Mouse (Mus musculus) v-Abl transformed pro-B cells (cell line): ENCODE results near the gene Cdh13.

ENCODE experiments used
- in situ Hi-C, 2 experiments: fragments of 400-800 bp; cut with MboI; formaldehyde crosslinking; loops; one replicate each; pipeline ENCODE4 v1.15.1; 2025; ENCODE audit not compliant: unreplicated experiment in 2 of 2

Gene Cdh13

DNA sequence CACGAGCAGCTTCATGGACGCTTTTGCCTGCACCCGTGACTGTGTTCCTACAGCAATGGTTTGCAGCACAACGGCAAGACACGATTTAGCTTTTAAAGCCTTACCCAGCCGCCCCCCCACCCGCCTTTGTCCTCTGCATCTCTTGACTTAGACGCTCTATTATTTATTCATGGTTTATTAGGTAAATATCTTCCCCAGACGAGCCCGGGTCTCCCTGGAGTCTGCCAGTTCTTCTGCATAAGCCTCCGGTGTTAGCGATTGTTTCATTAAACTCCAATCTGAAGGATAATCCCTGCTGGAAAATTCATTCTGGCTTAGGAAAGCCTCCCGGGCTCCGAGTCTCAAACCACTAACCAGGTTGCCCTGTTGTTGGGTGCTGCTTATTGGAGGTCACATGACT, 268.9 kb downstream of the Cdh13 start:
- in situ Hi-C loops, result no loop called here

GRCm38 (mm10) chr8:118552842-118553241, 269.3 kb downstream of the Cdh13 start:
- in situ Hi-C loops, result no loop called here

DNA sequence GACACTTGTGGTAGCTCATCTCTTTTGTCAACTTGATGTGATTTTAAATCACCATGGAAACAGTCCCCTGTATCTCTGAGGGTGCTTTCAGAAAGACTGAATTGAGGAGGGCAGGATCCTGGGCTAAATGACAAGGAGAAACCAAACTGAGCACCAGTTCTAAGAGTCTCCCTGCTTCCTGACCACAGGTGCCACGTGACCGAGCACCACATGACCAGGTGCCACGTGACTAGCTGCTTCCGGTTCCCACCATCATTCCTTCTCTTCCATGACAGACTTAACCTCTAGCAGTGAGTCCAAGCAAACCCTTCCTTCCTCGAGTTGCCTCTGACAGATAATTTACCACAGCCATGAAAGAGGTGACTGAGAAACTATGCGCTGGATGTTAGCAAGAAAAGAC, 280.5 kb downstream of the Cdh13 start:
- in situ Hi-C loops, result no loop called here

DNA sequence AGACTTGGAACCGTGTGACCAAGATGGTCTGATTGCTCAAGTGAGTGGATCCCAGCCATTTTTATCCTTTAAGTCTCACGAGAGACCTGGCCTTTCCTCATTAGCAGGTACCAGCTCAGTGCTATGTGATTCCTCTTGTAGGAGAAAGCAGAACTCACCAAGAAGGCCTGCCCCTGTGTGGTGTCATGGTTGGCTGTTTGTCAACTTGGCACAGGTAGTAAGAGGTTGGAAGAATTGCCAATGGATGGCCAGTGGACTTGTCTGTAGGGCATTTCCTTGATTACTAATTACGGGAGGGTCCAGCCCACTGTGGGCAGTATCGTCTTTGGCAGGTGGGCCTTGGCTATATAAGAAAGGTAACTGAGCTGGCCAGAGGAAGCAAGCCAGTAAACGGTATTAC, 281.7 kb downstream of the Cdh13 start:
- in situ Hi-C loops, result no loop called here

- in situ Hi-C loops, result no loop called here
These were observed 282.6 kb downstream of the Cdh13 start for GRCm38 (mm10) chr8:118565887-118566747.

GRCm38 (mm10) chr8:118569366-118569765, 285.8 kb downstream of the Cdh13 start:
- in situ Hi-C loops, result no loop called here

DNA sequence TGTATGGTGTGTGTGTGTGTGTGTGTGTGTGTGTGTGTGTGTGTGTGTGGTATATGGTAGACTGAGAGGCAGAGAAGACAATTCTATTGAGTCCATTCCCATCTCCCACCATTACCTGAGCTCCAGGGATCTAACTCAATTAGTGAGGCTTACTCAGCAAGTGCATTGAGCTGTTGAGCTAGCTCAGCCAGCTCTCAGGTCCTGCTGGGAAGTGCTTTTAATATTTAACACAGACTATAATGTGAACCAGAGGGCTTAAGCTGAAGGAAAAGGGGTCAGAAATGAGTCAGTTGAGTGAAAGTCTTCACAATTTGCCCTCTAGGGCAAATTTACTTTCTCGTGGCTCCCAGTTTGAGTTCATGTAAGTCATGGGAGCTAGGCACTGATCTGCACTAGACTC, 297.7 kb downstream of the Cdh13 start:
- in situ Hi-C loops, result no loop called here

DNA sequence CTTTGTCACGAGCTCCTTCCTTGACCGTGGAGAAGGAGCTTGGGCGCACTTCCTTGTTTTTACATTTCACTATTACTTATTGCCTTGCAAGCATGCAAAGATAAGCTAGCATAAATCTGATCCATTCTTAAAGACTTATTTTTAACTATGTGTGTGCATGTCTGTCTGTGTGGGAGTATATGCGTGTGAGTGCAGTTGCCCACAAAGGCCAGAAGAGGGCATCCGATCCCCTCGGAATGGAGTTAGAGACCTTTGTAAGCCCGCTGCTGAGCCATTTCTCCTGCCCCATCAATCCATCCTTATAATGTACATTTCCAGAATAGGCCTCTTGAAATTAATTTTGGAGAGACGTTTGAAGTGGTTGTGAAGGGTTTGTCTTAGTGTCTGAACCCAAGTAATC, 298.7 kb downstream of the Cdh13 start:
- in situ Hi-C loops, result no loop called here

- in situ Hi-C loops, result no loop called here
These were observed 304.4 kb downstream of the Cdh13 start for GRCm38 (mm10) chr8:118587981-118588380.

- in situ Hi-C loops, result no loop called here
These were observed 313.3 kb downstream of the Cdh13 start for GRCm38 (mm10) chr8:118596816-118597215.

GRCm38 (mm10) chr8:118601376-118601775, 317.8 kb downstream of the Cdh13 start:
- in situ Hi-C loops, result no loop called here

GRCm38 (mm10) chr8:118602074-118602473, 318.5 kb downstream of the Cdh13 start:
- in situ Hi-C loops, result no loop called here

DNA sequence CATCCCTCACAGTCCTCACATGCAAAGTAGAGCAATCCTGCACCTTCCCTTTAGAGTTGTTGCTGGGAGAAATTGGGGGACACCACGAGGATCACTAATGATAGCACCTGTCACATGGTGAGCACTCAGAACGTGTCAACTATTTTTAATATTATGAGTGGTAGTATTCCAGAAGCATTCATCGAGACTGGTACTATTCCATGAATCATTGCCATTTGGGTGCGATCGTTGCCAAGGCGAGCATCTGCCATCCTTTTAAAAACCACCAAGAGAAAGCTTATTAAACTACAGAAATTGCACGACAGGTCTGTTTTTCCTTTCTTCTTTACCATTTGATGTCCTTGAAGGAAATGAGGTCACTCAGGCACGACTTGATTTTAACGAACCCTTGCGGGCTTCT, 328.0 kb downstream of the Cdh13 start:
- in situ Hi-C loops, result no loop called here

DNA sequence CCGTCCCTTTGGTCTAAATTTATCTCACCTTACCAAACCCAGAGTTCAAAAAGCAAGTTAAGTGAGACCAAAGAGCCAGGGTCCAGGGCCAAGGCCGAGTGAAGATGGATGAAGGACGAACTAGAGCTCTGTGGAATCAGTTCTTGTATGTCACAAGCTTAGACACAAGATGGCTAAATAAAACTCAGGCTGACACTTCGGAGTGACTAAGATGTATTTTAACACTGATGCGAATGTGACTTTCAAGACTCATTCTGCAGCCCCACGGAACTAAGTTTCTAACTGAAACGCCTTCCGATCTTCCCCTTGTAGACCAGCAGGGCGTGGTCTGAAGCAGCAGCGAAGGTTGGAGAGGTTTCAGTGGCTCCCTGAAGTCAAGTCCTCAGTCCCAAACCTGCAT, 334.7 kb downstream of the Cdh13 start:
- in situ Hi-C loops, result no loop called here

GRCm38 (mm10) chr8:118626425-118626824, 342.9 kb downstream of the Cdh13 start:
- in situ Hi-C loops, result no loop called here

GRCm38 (mm10) chr8:118627737-118628136, 344.2 kb downstream of the Cdh13 start:
- in situ Hi-C loops, result no loop called here

DNA sequence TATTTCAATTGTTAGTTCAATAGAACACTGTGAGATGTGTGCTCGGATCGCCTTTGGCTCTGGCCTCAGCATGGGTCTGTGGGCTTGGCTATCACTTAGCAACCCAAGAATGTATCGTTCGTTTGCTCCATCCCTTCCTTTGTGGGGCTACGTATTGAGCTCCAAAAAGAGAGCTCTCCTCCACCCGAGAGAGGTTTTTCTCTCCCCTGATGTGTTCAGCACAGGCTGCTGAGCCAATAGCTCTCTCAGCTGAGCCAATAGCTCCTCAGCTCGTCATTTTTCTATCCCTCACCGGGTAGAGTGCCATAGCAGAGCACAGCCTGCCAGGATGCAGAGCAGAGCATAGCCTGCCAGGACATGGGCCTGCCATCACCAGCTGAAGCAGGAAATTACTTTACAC, 345.2 kb downstream of the Cdh13 start:
- in situ Hi-C loops, result no loop called here

GRCm38 (mm10) chr8:118635296-118636060, 351.9 kb downstream of the Cdh13 start:
- in situ Hi-C loops, result no loop called here

- in situ Hi-C loops, result no loop called here
These were observed 356.1 kb downstream of the Cdh13 start for GRCm38 (mm10) chr8:118639606-118640005.

GRCm38 (mm10) chr8:118641799-118642198, 358.3 kb downstream of the Cdh13 start:
- in situ Hi-C loops, result no loop called here

DNA sequence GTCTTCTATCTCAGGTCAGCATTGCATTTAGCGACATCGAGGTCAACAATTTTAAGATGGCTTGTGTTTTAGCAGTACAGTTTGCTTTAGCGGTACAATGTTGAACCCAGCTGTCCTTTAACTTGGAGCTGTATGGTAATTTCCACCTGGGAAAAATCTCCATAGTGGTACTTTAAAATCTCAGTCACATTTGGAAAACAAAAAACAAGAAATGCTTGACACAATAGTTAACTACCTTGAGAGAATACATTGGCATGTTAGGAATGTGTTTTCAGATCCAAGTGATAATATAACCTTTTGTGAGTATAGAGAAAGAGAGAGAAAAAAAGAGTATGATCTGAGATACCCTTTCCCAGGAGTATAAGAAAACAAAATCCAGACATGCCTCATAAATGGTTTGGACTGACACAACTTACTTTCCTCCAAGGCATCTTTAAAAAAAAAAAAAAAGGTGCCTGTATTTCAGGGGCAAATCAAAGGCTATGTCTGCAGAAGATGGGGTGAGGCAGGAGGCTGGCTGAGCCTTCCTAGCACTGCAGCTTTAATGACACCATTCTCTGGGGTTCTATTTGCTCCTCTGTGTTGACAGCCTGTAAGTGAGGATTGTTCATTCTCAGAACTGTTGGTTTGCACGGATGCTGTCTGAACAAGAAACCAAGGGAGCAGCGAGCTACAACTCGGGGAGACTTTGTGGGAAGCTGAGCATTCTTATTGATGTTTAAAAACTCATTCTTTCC, 365.4 kb downstream of the Cdh13 start:
- in situ Hi-C loops, result no loop called here
